Mouse (Mus musculus) heart, embryonic 13.5 days (tissue): ENCODE measurements around the gene Styk1. TPM values are rescaled to one million over a fixed set of nuclear protein-coding genes. Genes with fewer than 3 reads are reported as not detected.
"Not testable (repeated sequence)": the region's sequence is repeated elsewhere in the genome, so short reads cannot be mapped to it uniquely, and the experiment has no call there.

Experiments used
- ATAC-seq: fragments of 200-750 bp; cut with Nextera tagmentation; 2 replicates; pipeline ENCODE4 v1.8.0; 2017; ENCODE audit warnings: moderate TSS enrichment; ENCODE audit not compliant: insufficient number of reproducible peaks, low FRiP score, low TSS enrichment; ENCODE audit errors: extremely low read depth
- H3K27ac ChIP-seq: fragments of 300-500 bp; sonication (generic); replicated peaks from 2 replicates; pipeline ENCODE4 v1.5.1; 2015; ENCODE audit warnings: moderate library complexity, mild to moderate bottlenecking, inconsistent platforms
- H3K27me3 ChIP-seq: fragments of 300-500 bp; sonication (generic); replicated peaks from 2 replicates; pipeline ENCODE4 v1.6.1; 2015; ENCODE audit warnings: mild to moderate bottlenecking, inconsistent platforms
- H3K36me3 ChIP-seq: fragments of 300-500 bp; sonication (generic); 2 replicates; pipeline ENCODE4 v1.6.1; 2015; ENCODE audit warnings: mild to moderate bottlenecking, inconsistent platforms
- H3K4me1 ChIP-seq: fragments of 300-500 bp; sonication (generic); 2 replicates; pipeline ENCODE4 v1.6.1; 2015; ENCODE audit warnings: inconsistent platforms
- H3K4me2 ChIP-seq: fragments of 300-500 bp; sonication (generic); 2 replicates; pipeline ENCODE4 v1.6.1; 2015; ENCODE audit warnings: inconsistent platforms, mild to moderate bottlenecking, moderate library complexity
- H3K4me3 ChIP-seq: fragments of 300-500 bp; sonication (generic); 2 replicates; pipeline ENCODE4 v1.5.1; 2015; ENCODE audit warnings: moderate library complexity, mild to moderate bottlenecking, inconsistent platforms
- H3K9ac ChIP-seq: fragments of 300-500 bp; sonication (generic); 2 replicates; pipeline ENCODE4 v1.6.1; 2015; ENCODE audit warnings: inconsistent platforms, mild to moderate bottlenecking, moderate library complexity
- H3K9me3 ChIP-seq: fragments of 300-500 bp; sonication (generic); 2 replicates; pipeline ENCODE4 v1.6.1; 2016; ENCODE audit warnings: inconsistent platforms
- WGBS: fragments of 180-500 bp; shearing (Covaris S2); methylation state at CpG from one replicate; pipeline ENCODE4 v1.1.7; 2015; ENCODE audit warnings: mixed read lengths; 5-methylcytosine and 5-hydroxymethylcytosine counted together
- polyA plus RNA-seq: library from polyadenylated mRNA; unstranded; fragments of >200 nt; fragmentation: Nextera tagmentation; extraction: Ambion mirVana; gene quantifications from 2 replicates; pipeline ENCODE4 v1.2.1, GENCODE M21; 2015

The Styk1 gene
- polyA plus RNA-seq, 1 experiment from 2014 or later: 1.1 TPM

GRCm38 (mm10) chr6:131316155-131317101 is 37.0 kb downstream of the Styk1 start:
- H3K27me3 ChIP-seq: no peaks in the 10 kb centered on the region
- no peak overlapping the region for H3K9ac ChIP-seq
- WGBS: 74% methylated on average over 7 of the region's 7 CpGs
- H3K4me1 ChIP-seq: no peaks in the 10 kb centered on the region
- no peak overlapping the region for H3K4me3 ChIP-seq
- no peaks in the 10 kb centered on the region for H3K9me3 ChIP-seq
- no peak overlapping the region for H3K27ac ChIP-seq
- no peak for ATAC-seq
- H3K4me2 ChIP-seq: no peak overlapping the region
- no peaks in the 10 kb centered on the region for H3K36me3 ChIP-seq

- Histone ChIP-seq H3K4me1 (no peaks in the 10 kb centered on the region), H3K9me3 (no peaks in the 10 kb centered on the region), H3K9ac (no peak overlapping the region), H3K27ac (no peak overlapping the region), H3K4me3 (no peak overlapping the region), H3K4me2 (no peak overlapping the region), H3K36me3 (no peaks in the 10 kb centered on the region), H3K27me3 (no peaks in the 10 kb centered on the region)
- ATAC-seq: no peak
- WGBS: 60% methylated on average over 3 of the region's 3 CpGs
These were observed 45.4 kb downstream of the Styk1 start for GRCm38 (mm10) chr6:131308031-131308430.

- Histone ChIP-seq H3K36me3 (no peaks in the 10 kb centered on the region), H3K9ac (no peak overlapping the region), H3K27ac (no peak overlapping the region), H3K4me1 (no peaks in the 10 kb centered on the region), H3K4me3 (no peak overlapping the region), H3K27me3 (no peaks in the 10 kb centered on the region), H3K4me2 (no peak overlapping the region), H3K9me3 (no peaks in the 10 kb centered on the region)
- 56% methylated on average over 3 of the region's 3 CpGs for WGBS
- ATAC-seq: no peak
These were observed 48.6 kb downstream of the Styk1 start for GRCm38 (mm10) chr6:131304776-131305175.

GRCm38 (mm10) chr6:131298531-131298930 is 54.9 kb downstream of the Styk1 start:
- Histone ChIP-seq H3K27me3 (0 out of 2 replicates have a peak, but pooled peaks cover 4% of the 10 kb centered on the region), H3K36me3 (no peaks in the 10 kb centered on the region), H3K27ac (no peak overlapping the region), H3K9ac (no peak overlapping the region), H3K4me2 (no peak overlapping the region), H3K9me3 (no peaks in the 10 kb centered on the region), H3K4me3 (no peak overlapping the region), H3K4me1 (no peaks in the 10 kb centered on the region)
- no peak for ATAC-seq

- WGBS: 81% methylated on average over 5 of the region's 5 CpGs
- Histone ChIP-seq H3K36me3 (no peaks in the 10 kb centered on the region), H3K4me2 (no peak overlapping the region), H3K9me3 (no peaks in the 10 kb centered on the region), H3K27ac (no peak overlapping the region), H3K4me1 (peaks cover 14% of the 10 kb centered on the region), H3K4me3 (no peak overlapping the region), H3K9ac (no peak overlapping the region), H3K27me3 (0 out of 2 replicates have a peak, but pooled peaks cover 4% of the 10 kb centered on the region)
- ATAC-seq: no peak
These were observed 58.8 kb downstream of the Styk1 start for GRCm38 (mm10) chr6:131294435-131295112.

- H3K27me3 ChIP-seq: 0 out of 2 replicates have a peak, but pooled peaks cover 4% of the 10 kb centered on the region
- H3K4me1 ChIP-seq: peaks cover 14% of the 10 kb centered on the region
- 82% methylated on average over 5 of the region's 5 CpGs for WGBS
- no peak overlapping the region for H3K4me3 ChIP-seq
- no peaks in the 10 kb centered on the region for H3K9me3 ChIP-seq
- H3K36me3 ChIP-seq: peaks cover 3% of the 10 kb centered on the region; the same call in 1 of the 2 replicates
- ATAC-seq: no peak
- no peak overlapping the region for H3K27ac ChIP-seq
- H3K9ac ChIP-seq: no peak overlapping the region
- no peak overlapping the region; the same call in 1 of the 2 replicates for H3K4me2 ChIP-seq
These were observed 59.5 kb downstream of the Styk1 start for GRCm38 (mm10) chr6:131293916-131294315.

- Histone ChIP-seq H3K27me3 (0 out of 2 replicates have a peak, but pooled peaks cover 4% of the 10 kb centered on the region), H3K4me3 (peak within 1 kb of the TSS; percentile 78), H3K27ac (peak within 1 kb of the TSS; percentile 55), H3K9me3 (no peaks in the 10 kb centered on the region), H3K4me2 (peak within 1 kb of the TSS; percentile 73), H3K36me3 (peaks cover 9% of the 10 kb centered on the region), H3K9ac (peak within 1 kb of the TSS; percentile 91), H3K4me1 (peaks cover 14% of the 10 kb centered on the region)
- ATAC-seq: peak; percentile 77; the same call in 1 of the 2 replicates
- 3% methylated on average over 51 of the region's 51 CpGs for WGBS
These were observed 60.2 kb downstream of the Styk1 start, which contains the start of gene Magohb for GRCm38 (mm10) chr6:131292991-131293788. Gene Magohb (minus strand): TSS chr6:131293244.

GRCm38 (mm10) chr6:131292276-131292990 is 61.0 kb downstream of the Styk1 start:
- 14% methylated on average over 10 of the region's 10 CpGs for WGBS
- peak overlapping the region; percentile 73 for H3K4me2 ChIP-seq
- peaks cover 16% of the 10 kb centered on the region for H3K36me3 ChIP-seq
- H3K27me3 ChIP-seq: 0 out of 2 replicates have a peak, but pooled peaks cover under 1% of the 10 kb centered on the region
- H3K9ac ChIP-seq: peak overlapping the region; percentile 91
- H3K27ac ChIP-seq: peak overlapping the region; percentile 55
- H3K4me1 ChIP-seq: peaks cover 14% of the 10 kb centered on the region
- no peaks in the 10 kb centered on the region for H3K9me3 ChIP-seq
- no peak for ATAC-seq
- H3K4me3 ChIP-seq: peak overlapping the region; percentile 78

- peaks cover 28% of the 10 kb centered on the region for H3K36me3 ChIP-seq
- H3K4me2 ChIP-seq: no peak overlapping the region
- no peak for ATAC-seq
- no peaks in the 10 kb centered on the region for H3K27me3 ChIP-seq
- no peak overlapping the region for H3K9ac ChIP-seq
- no peak overlapping the region for H3K4me3 ChIP-seq
- H3K4me1 ChIP-seq: peaks cover 14% of the 10 kb centered on the region
- no peak overlapping the region for H3K27ac ChIP-seq
- H3K9me3 ChIP-seq: no peaks in the 10 kb centered on the region
- 15% methylated on average over 2 of the region's 2 CpGs for WGBS
These were observed 63.0 kb downstream of the Styk1 start for GRCm38 (mm10) chr6:131290430-131290829.

- not testable (repeated sequence) for H3K27ac ChIP-seq, ATAC-seq, H3K4me3 ChIP-seq, H3K27me3 ChIP-seq, H3K4me2 ChIP-seq, H3K9ac ChIP-seq, H3K4me1 ChIP-seq, H3K9me3 ChIP-seq
- WGBS: 89% methylated on average over 2 of the region's 2 CpGs
- peaks cover 39% of the 10 kb centered on the region for H3K36me3 ChIP-seq
These were observed 75.2 kb downstream of the Styk1 start for GRCm38 (mm10) chr6:131278160-131278559.
